Mouse (Mus musculus) limb, embryonic 11.5 days (tissue): ENCODE measurements around the gene Uvrag. TPM values are rescaled to one million over a fixed set of nuclear protein-coding genes. Genes with fewer than 3 reads are reported as not detected.

Experiments
- ATAC-seq: fragments of 200-750 bp; cut with Nextera tagmentation; 2 replicates; pipeline ENCODE4 v1.8.0; 2017; ENCODE audit warnings: low read depth; ENCODE audit not compliant: insufficient number of reproducible peaks, low FRiP score, low TSS enrichment
- DNase-seq: peaks from one replicate; pipeline ENCODE4 v3.0.0-alpha.2; 2015; ENCODE audit warnings: low spot score
- H3K27ac ChIP-seq: fragments of 300-500 bp; sonication (generic); replicated peaks from 2 replicates; pipeline ENCODE4 v1.5.1; 2014; ENCODE audit warnings: low read depth, mild to moderate bottlenecking, low read length
- H3K27me3 ChIP-seq: fragments of 300-500 bp; sonication (generic); 2 replicates; pipeline ENCODE4 v1.6.1; 2014; ENCODE audit warnings: mild to moderate bottlenecking, low read length, mixed read lengths; ENCODE audit not compliant: control insufficient read depth, insufficient read depth
- H3K36me3 ChIP-seq: fragments of 300-500 bp; sonication (generic); 2 replicates; pipeline ENCODE4 v1.6.1; 2014; ENCODE audit warnings: mild to moderate bottlenecking, low read length, moderate library complexity, mixed read lengths; ENCODE audit not compliant: control insufficient read depth, insufficient read depth
- H3K4me1 ChIP-seq: fragments of 300-500 bp; sonication (generic); 2 replicates; pipeline ENCODE4 v1.6.1; 2014; ENCODE audit warnings: low read length, mixed read lengths; ENCODE audit not compliant: control insufficient read depth, insufficient read depth
- H3K4me2 ChIP-seq: fragments of 300-500 bp; sonication (generic); 2 replicates; pipeline ENCODE4 v1.6.1; 2014; ENCODE audit warnings: low read depth, mild to moderate bottlenecking, moderate library complexity; ENCODE audit not compliant: severe bottlenecking
- H3K4me3 ChIP-seq: fragments of 300-500 bp; sonication (generic); 2 replicates; pipeline ENCODE4 v1.5.1; 2014; ENCODE audit warnings: low read depth, low read length
- H3K9ac ChIP-seq: fragments of 300-500 bp; sonication (generic); 2 replicates; pipeline ENCODE4 v1.6.1; 2014; ENCODE audit warnings: mild to moderate bottlenecking, low read length
- H3K9me3 ChIP-seq: fragments of 300-500 bp; sonication (generic); 2 replicates; pipeline ENCODE4 v1.6.1; 2016; ENCODE audit warnings: low read length; ENCODE audit not compliant: control insufficient read depth
- WGBS: fragments of 180-500 bp; shearing (Covaris S2); extraction: QIAGEN DNeasy Blood & Tissue Kit; methylation state at CpG from one replicate; pipeline ENCODE4 v1.1.7; 2014; 5-methylcytosine and 5-hydroxymethylcytosine counted together
- polyA plus RNA-seq: library from polyadenylated mRNA; unstranded; fragments of >200 nt; fragmentation: Nextera tagmentation; extraction: Ambion mirVana; gene quantifications from 2 replicates; pipeline ENCODE4 v1.2.1, GENCODE M21; 2014

Gene Uvrag
- polyA plus RNA-seq, 1 experiment from 2014 or later: 11.8 TPM

DNA sequence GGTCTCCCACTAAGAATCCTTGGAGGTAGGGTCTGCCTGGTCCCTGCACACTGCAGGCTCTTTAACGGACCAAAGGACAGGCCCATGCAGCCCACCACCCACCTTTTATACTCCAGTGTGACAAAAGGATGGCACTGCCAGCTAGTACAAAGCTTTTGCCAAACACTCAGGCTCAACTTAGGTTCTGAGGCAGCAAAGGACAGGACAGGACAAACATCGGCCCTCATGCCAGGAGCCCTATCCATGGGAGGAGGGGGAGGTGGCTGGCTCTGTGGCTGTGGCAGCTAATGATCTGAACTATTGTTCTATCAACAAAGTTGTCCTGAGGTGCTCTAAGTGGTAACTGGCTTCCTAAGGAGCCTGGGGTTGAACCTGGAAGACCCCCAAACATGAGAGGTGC is 18.5 kb upstream of the Uvrag start:
- no peak for DNase-seq
- Histone ChIP-seq H3K36me3 (no peaks in the 10 kb centered on the region), H3K4me1 (peaks cover 8% of the 10 kb centered on the region), H3K4me3 (no peak overlapping the region), H3K4me2 (no peak overlapping the region), H3K27me3 (no peaks in the 10 kb centered on the region), H3K9me3 (no peaks in the 10 kb centered on the region), H3K9ac (no peak overlapping the region), H3K27ac (no peak overlapping the region)
- WGBS: 90% methylated on average over 2 of the region's 2 CpGs
- no peak for ATAC-seq

- Histone ChIP-seq H3K4me3 (no peak overlapping the region), H3K9me3 (no peaks in the 10 kb centered on the region), H3K27me3 (no peaks in the 10 kb centered on the region), H3K4me2 (no peak overlapping the region), H3K36me3 (no peaks in the 10 kb centered on the region), H3K9ac (no peak overlapping the region), H3K27ac (no peak overlapping the region), H3K4me1 (peaks cover 8% of the 10 kb centered on the region)
- ATAC-seq (no peak), DNase-seq (no peak)
- 87% methylated on average over 5 of the region's 5 CpGs for WGBS
Observed at GRCm38 (mm10) chr7:99158904-99159303, 18.0 kb upstream of the Uvrag start.

GRCm38 (mm10) chr7:99158011-99158410 is 17.1 kb upstream of the Uvrag start:
- Histone ChIP-seq H3K27me3 (no peaks in the 10 kb centered on the region), H3K27ac (no peak overlapping the region), H3K9ac (no peak overlapping the region), H3K9me3 (no peaks in the 10 kb centered on the region), H3K4me2 (no peak overlapping the region), H3K4me3 (no peak overlapping the region), H3K36me3 (no peaks in the 10 kb centered on the region), H3K4me1 (peaks cover 8% of the 10 kb centered on the region)
- DNase-seq (no peak), ATAC-seq (no peak)
- 91% methylated on average over 8 of the region's 8 CpGs for WGBS

DNA sequence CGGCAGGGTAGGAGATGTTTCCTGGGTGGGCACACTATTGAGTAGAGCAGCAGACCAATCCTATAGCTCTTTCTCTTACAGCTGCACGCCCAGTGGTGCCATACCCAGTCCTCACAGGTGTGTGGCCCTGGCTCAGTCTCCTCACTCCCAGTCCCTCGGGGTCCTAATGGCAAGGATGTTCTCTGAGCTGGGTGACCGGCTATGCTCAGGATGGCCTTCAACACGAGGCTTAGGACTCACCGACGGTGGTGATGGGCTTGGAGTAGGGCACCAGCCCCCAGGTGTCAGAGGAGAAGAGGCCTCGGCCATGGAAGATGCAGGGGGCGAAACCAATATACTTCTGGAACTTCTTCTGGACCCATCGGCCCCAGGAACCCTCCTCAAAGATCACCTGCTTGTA is 15.8 kb upstream of the Uvrag start:
- no peak overlapping the region for H3K9ac ChIP-seq
- H3K4me3 ChIP-seq: no peak overlapping the region
- H3K4me2 ChIP-seq: no peak overlapping the region
- WGBS: 87% methylated on average over 10 of the region's 10 CpGs
- no peak for ATAC-seq
- peaks cover 8% of the 10 kb centered on the region for H3K4me1 ChIP-seq
- no peak overlapping the region for H3K27ac ChIP-seq
- H3K27me3 ChIP-seq: no peaks in the 10 kb centered on the region
- no peaks in the 10 kb centered on the region for H3K9me3 ChIP-seq
- DNase-seq: no peak
- no peaks in the 10 kb centered on the region for H3K36me3 ChIP-seq

DNA sequence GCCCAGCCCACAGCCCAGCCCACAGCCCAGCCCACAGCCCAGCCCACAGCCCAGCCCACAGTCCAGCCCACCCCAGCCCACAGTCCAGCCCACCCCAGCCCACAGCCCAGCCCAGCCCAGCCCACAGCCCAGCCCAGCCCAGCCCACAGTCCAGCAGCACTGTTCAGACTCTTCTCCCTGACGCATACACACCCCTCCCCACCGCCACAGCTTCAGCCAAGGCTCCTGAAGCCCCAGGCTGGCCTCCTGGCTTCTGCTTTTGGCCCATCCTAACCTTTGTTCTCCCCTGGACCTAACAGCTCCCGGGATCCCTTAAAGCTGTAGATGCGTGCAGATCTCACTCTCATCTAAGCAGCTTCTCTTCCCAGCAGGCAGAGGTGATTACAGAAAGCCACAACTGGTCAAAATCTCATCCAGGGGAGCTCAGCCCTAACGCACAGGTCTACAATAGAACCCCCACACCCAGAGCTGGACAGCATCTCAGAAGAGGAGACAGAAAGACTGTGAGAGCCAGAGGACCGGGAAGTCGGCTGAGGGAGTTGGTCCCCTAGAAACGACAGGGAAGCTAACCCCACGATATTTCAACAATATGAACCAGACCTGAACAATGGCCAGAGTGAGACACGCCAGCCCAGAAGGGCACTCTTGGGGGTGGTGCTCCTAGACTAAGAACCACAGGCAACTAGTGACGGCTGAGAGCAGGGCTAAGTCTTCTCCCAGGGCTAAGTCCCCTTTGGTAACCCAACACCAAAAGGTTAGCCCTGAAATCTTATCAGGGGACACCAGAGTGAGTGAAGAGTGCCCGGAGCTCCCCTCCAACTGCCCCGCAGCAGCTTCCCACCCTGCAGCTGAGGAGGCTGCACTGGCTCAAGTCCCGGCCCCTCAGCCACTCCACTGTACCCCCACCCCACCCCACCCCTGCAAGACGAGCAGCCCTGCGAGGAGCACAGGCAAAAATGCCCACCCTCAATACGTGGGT is 14.7 kb upstream of the Uvrag start:
- peak; percentile 75 for DNase-seq
- no peak overlapping the region for H3K4me3 ChIP-seq
- peaks cover 8% of the 10 kb centered on the region for H3K4me1 ChIP-seq
- ATAC-seq: peak; percentile 54
- H3K9me3 ChIP-seq: no peaks in the 10 kb centered on the region
- peak overlapping the region; percentile 41 for H3K4me2 ChIP-seq
- H3K27ac ChIP-seq: no peak overlapping the region
- 18% methylated on average over 17 of the region's 17 CpGs for WGBS
- no peaks in the 10 kb centered on the region for H3K36me3 ChIP-seq
- H3K27me3 ChIP-seq: no peaks in the 10 kb centered on the region
- peak overlapping the region; percentile 32; the same call in 1 of the 2 replicates for H3K9ac ChIP-seq

DNA sequence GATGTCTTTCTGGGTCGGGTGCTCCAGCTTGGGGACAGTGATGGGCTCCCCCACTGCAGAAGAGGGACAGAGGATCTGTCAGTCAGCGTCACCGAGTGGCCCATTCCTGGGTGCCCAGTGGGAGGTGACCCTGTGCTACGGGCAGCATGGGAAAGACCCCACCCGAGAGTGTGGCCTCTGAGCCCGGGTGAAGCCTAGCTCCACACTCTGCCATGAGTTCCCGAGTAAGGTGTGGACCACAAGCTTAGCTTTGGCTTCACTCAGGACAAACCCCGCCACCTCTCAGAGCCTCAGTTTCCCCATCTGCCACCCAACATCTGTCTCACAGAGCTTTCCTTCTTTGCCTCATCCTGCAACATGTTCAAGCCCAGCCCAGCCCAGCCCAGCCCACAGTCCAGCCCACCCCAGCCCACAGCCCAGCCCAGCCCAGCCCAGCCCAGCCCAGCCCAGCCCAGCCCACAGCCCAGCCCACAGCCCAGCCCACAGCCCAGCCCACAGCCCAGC is 13.8 kb upstream of the Uvrag start:
- peak; percentile 49 for ATAC-seq
- WGBS: 59% methylated on average over 8 of the region's 8 CpGs
- Histone ChIP-seq H3K4me2 (no peak overlapping the region), H3K27me3 (no peaks in the 10 kb centered on the region), H3K27ac (no peak overlapping the region), H3K9ac (no peak overlapping the region), H3K4me3 (no peak overlapping the region), H3K4me1 (peaks cover 8% of the 10 kb centered on the region), H3K9me3 (no peaks in the 10 kb centered on the region), H3K36me3 (no peaks in the 10 kb centered on the region)
- DNase-seq: peak; percentile 36

DNA sequence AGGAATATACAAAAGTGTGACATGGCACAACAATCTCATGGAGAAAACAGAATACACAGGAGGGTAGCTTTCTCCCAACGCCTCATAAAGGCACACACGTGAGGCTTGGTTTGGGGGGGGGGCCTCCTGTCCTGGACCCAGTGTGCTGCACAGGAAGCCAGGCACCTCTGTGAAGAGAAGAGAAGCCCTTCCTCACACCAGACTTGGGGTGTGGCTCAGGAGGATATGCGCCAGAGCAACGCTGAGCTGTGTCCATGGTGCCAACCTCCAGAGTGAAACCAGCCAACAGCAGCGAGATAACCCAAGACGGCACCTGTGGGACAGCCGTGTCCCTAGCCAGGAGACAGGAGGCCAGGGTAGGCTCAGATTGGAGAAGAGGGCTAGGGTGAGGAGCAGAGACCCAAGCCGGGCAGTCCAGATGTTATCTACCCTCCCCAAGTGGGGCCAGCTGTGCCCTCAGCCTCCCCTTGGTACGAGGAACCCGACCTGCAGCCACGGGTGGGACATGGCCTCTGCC is 12.8 kb upstream of the Uvrag start:
- H3K27me3 ChIP-seq: no peaks in the 10 kb centered on the region
- H3K9ac ChIP-seq: no peak overlapping the region
- DNase-seq: no peak
- 89% methylated on average over 11 of the region's 11 CpGs for WGBS
- no peaks in the 10 kb centered on the region for H3K9me3 ChIP-seq
- H3K36me3 ChIP-seq: no peaks in the 10 kb centered on the region
- H3K4me3 ChIP-seq: no peak overlapping the region
- no peak overlapping the region for H3K4me2 ChIP-seq
- peak; percentile 27; the same call in 1 of the 2 replicates for ATAC-seq
- H3K4me1 ChIP-seq: peaks cover 8% of the 10 kb centered on the region
- no peak overlapping the region for H3K27ac ChIP-seq

- Histone ChIP-seq H3K4me3 (no peak overlapping the region), H3K9me3 (no peaks in the 10 kb centered on the region), H3K27me3 (no peaks in the 10 kb centered on the region), H3K4me1 (peaks cover 8% of the 10 kb centered on the region), H3K4me2 (no peak overlapping the region), H3K27ac (no peak overlapping the region), H3K36me3 (no peaks in the 10 kb centered on the region), H3K9ac (no peak overlapping the region)
- 87% methylated on average over 8 of the region's 8 CpGs for WGBS
- ATAC-seq (no peak), DNase-seq (no peak)
Observed at GRCm38 (mm10) chr7:99152756-99153155, 11.8 kb upstream of the Uvrag start.
